Mouse (Mus musculus) inflammation-experienced regulatory T-cells, adult 6 months (primary cell): Measurements from ENCODE around the gene Ppp1r11. TPM values are rescaled to one million over a fixed set of nuclear protein-coding genes. Genes with fewer than 3 reads are reported as not detected.

Experiments used
- ATAC-seq: one replicate; pipeline ENCODE4 v1.8.0; 2017
- polyA plus RNA-seq, 3 experiments: library from polyadenylated mRNA; unstranded; fragments of 100-300 nt; shearing (Covaris generic); gene quantifications; one replicate each; pipeline ENCODE4 v1.2.1; 2017

Ppp1r11 gene
- polyA plus RNA-seq, 3 experiments from 2014 or later = 206 to 226 (median 211) TPM

- no peak for ATAC-seq
These were observed 9.6 kb upstream of the Ppp1r11 start for GRCm38 (mm10) chr17:36961125-36961524.

- no peak for ATAC-seq
These were observed 7.3 kb upstream of the Ppp1r11 start for GRCm38 (mm10) chr17:36958884-36959283.

- ATAC-seq = peak; percentile 98
These were observed 6.6 kb upstream of the Ppp1r11 start, which contains the start of the genes Znrd1 and Znrd1as for GRCm38 (mm10) chr17:36957999-36958743. TSS of gene Znrd1 (minus strand) at chr17:36958559. TSS of gene Znrd1as (plus strand) at chr17:36958592.

- no peak for ATAC-seq
These were observed 1.5 kb upstream of the Ppp1r11 start for GRCm38 (mm10) chr17:36953062-36953461.

- no peak for ATAC-seq
These were observed 1.1 kb upstream of the Ppp1r11 start for GRCm38 (mm10) chr17:36952631-36953030.

- ATAC-seq = no peak
These were observed 2.3 kb downstream of the Ppp1r11 start for GRCm38 (mm10) chr17:36949265-36949664.

GRCm38 (mm10) chr17:36948286-36948685, 3.3 kb downstream of the Ppp1r11 start:
- ATAC-seq = no peak

GRCm38 (mm10) chr17:36947051-36947819, 4.3 kb downstream of the Ppp1r11 start:
- ATAC-seq = no peak

- ATAC-seq = no peak
These were observed 7.3 kb downstream of the Ppp1r11 start for GRCm38 (mm10) chr17:36944121-36944775.

GRCm38 (mm10) chr17:36943691-36944090, 7.8 kb downstream of the Ppp1r11 start:
- no peak for ATAC-seq

GRCm38 (mm10) chr17:36942791-36943471, 8.6 kb downstream of the Ppp1r11 start, which contains the start of gene Rnf39:
TSS of gene Rnf39 (plus strand) at chr17:36942918.
- ATAC-seq = peak; percentile 20

- peak; percentile 73 for ATAC-seq
These were observed 9.2 kb downstream of the Ppp1r11 start for GRCm38 (mm10) chr17:36942391-36942790.

- ATAC-seq = no peak
These were observed 13.5 kb downstream of the Ppp1r11 start for GRCm38 (mm10) chr17:36938056-36938455.

- no peak for ATAC-seq
These were observed 19.7 kb downstream of the Ppp1r11 start for GRCm38 (mm10) chr17:36931806-36932205.

- ATAC-seq = no peak
These were observed 20.4 kb downstream of the Ppp1r11 start for GRCm38 (mm10) chr17:36931130-36931529.

- ATAC-seq = no peak
These were observed 21.3 kb downstream of the Ppp1r11 start for GRCm38 (mm10) chr17:36930233-36930632.

GRCm38 (mm10) chr17:36929236-36929932, 22.2 kb downstream of the Ppp1r11 start:
- ATAC-seq = no peak

- no peak for ATAC-seq
These were observed 23.9 kb downstream of the Ppp1r11 start for GRCm38 (mm10) chr17:36927496-36928120.

GRCm38 (mm10) chr17:36923491-36923890, 28.1 kb downstream of the Ppp1r11 start:
- no peak for ATAC-seq

GRCm38 (mm10) chr17:36922715-36923114, 28.8 kb downstream of the Ppp1r11 start:
- no peak for ATAC-seq

GRCm38 (mm10) chr17:36920239-36920638, 31.3 kb downstream of the Ppp1r11 start:
- no peak for ATAC-seq
